Mouse (Mus musculus): Measurements from ENCODE around the gene Hnrnpab.

The Hnrnpab gene

DNA sequence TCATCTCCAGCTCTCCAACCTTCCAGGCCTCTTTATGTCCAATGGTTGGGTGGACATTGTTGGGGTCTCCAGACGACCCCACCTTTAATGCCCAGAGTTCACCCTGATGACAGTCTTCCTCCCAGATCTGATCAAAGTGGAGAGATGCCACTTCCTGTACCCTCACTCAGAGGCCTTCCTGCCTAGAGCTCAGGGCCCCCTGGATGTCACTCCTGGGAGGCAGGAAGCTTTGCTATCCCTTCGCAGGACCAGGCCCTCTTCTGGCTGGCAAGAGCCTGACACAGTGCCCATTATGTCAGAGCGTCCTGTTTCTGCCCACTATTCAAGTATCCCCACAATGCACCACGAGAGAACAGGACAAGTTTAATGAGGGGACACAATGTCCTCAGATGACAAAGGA is 27.6 kb downstream of the Hnrnpab start:
- no peak for ATAC-seq (ENCODE audit: insufficient number of reproducible peaks, low FRiP score, low TSS enrichment)

DNA sequence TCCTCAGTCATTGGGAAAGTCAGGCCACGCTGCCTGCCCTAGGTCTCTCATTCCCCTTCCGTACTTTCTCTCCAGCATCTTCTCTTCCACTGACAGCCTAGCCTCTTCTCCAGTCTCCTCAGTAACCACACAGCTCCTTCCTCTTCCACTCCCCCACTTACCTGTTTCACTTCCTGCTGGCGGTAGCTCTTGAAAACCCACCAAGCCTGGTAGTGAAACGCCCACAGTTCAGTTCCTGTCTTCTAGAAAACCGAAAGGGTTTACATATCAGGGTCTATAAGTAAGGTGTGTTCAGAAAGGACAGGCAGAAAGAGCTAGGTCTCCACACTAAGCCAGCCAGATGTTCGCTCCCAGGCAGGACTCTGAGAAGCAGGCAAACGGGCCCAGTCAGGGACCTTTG is 29.1 kb downstream of the Hnrnpab start:
- no peak for ATAC-seq (ENCODE audit: insufficient number of reproducible peaks, low FRiP score, low TSS enrichment)

DNA sequence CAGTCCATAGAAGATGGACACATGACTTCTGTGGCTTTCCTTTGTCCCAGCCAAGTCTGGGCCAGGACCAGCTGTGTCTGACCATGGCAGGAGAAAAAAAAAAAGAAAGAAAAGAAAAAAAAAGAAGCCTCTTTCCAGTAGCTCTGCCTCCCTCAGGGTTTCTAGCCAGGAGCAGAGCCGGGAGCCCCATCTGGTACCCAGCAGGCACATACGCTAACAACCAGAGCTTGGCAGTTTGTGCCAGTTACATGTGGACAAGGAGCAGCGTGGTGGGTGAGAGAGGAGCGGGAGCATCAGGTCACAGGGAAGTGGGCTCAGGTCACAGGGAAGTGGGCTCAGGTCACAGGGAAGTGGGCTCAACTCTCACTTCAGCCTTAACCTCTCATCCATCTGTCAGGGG is 30.2 kb downstream of the Hnrnpab start:
- no peak for ATAC-seq (ENCODE audit: insufficient number of reproducible peaks, low FRiP score, low TSS enrichment)

DNA sequence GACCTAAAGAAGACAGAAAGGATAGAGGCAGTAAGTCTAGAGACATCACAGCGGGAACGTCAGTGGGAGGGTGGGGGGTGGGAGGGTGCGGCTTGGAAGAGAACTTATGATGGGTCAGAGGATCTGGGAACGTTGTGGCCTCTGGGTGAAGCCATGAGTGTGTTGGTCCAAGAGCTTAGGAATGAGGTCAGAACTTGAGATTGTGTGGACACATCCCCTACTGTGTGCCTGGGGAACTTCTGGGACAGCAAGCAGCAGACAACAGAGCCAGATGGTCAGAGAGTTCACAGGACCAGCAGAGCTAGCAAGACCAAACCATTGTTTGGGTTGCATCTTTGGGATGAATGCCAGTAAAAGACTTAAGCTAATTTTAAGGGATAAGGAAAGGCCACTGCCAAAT is 37.8 kb downstream of the Hnrnpab start:
- ATAC-seq (ENCODE audit: insufficient number of reproducible peaks, low FRiP score, low TSS enrichment), result no peak

DNA sequence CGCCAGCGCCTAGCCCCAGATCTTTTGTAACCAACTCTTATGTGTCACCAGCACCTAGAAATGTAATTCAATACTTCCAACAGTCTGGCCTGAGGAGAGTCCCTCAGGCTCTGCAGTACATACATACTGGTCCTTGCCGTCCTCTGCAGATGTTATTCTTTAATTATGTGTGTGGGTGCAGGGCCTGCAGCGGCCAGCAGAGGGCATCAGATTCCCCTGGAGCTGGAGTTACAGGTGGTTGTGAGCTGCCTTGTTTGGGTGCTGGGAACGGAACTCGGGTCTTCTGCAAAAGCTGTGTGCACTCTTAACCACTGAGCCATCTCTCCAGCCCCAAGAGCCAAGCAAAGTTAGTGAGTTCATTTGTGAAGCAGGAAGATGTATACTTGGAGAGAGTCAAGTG is 40.7 kb downstream of the Hnrnpab start:
- ATAC-seq (ENCODE audit: insufficient number of reproducible peaks, low FRiP score, low TSS enrichment), result no peak

DNA sequence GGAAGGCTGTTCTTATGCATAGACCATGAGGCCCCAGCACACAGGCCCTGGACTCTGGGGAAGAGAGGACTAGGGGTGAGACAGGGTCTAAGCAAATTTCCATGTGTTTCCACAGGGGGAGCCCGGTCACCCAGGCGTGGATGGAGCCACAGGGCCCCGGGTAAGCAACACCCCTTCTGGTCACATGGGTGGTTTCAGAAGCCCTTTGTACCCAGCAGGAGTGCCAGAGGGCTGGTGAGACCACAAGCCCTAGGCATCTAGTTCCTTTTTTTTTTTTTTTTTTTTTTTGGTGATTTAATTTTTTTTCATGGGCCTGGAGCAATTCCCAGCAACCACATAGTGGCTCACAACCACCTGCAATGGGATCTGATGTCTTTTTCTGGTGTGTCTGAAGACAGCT is 41.6 kb downstream of the Hnrnpab start:
- no peak for ATAC-seq (ENCODE audit: insufficient number of reproducible peaks, low FRiP score, low TSS enrichment)

DNA sequence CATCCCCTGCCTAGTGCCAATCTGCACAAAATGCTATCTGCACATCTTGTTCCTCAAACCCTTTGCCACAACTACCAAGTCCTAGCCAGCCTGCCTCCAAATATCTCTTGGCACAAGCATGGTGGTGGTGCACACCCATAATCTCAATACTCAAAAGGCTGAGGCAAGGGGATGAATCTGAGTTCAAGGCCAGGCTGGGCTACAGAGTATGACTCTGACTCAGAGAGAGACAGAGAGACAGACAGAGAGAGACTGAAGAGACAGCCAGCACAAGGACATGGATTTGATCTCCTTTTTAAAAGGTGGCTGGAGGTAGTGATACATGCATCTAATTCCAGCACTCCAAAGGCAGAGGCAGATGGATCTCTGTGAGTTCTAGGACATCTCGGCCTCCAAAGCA is 43.4 kb downstream of the Hnrnpab start:
- ATAC-seq (ENCODE audit: insufficient number of reproducible peaks, low FRiP score, low TSS enrichment), result no peak

DNA sequence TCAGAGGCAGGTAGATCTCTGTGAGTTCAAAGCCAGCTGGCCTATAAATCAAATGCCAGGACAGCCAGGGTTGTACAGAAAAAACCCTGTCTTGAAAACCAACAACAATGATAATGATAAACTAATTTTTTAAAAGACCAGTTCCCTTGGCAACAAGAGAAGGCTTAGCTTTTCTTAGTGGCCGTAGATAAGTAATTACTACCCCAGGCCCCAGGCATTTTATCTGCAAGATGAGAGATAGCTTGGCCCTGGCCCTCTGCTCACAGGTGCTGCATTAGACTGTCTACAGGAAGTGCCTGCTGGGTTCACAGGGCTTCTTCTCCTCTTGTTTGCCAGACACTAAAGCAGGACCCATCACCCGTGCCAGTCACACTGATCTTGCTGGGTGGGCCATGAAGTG is 51.6 kb downstream of the Hnrnpab start:
- ATAC-seq (ENCODE audit: insufficient number of reproducible peaks, low FRiP score, low TSS enrichment), result no peak

DNA sequence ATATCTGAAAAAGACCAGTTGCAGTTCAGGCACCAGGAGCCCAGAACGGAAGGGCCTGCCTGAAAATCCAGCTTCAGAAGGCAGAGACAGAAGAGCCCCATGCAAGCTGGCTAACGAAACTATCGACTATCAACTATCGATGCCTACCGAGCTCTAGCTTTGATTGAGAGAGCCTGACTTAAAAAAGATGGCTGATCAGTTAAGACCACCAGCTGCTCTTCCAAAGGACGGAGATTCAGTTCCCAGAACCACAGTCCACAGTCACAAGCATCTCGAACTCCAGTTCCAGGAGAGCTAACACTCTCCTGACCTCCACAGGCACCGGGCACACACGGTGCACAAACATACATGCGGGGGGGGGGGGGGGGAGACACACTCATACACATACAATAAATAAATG is 52.1 kb downstream of the Hnrnpab start:
- ATAC-seq (ENCODE audit: insufficient number of reproducible peaks, low FRiP score, low TSS enrichment), result no peak

DNA sequence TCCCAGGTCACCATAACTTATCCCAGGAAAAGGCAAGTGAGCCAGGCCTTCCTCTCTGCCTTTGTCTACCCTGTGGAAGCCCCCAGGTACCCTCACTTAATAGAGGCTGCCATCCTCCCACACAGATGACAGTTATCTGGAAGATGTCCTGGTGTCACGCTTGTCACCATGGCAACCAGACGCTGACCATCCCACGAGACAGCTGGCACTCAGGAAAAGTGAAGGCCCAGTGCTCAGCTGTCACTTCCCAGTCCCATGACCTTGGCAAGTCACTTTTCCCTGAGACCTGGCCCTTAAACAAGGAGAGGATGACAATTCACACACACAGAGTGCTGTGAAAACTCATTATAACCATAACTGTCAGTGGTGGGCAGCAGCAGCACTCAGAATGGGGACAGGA is 54.6 kb downstream of the Hnrnpab start:
- no peak for ATAC-seq (ENCODE audit: insufficient number of reproducible peaks, low FRiP score, low TSS enrichment)

DNA sequence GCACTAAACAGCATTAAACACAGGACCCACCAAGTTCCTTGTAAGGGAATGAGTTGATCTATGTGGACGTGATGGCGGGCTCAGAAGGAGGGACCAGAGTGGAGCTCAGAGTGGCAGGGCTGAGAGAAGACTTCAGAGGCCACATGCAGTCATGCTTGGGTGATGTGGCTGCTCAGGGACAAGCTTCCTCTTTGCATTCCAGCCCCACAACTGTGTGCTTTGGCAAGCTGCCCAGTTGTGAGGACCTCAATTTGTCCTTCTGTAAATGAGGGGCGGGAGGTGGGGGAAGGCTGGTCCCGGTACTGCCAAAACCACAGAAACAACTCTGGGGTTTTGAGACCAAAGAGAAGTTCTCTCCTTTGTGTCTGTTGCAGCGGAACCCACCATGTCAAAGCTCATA is 55.4 kb downstream of the Hnrnpab start:
- no peak for ATAC-seq (ENCODE audit: insufficient number of reproducible peaks, low FRiP score, low TSS enrichment)
